Mouse (Mus musculus) neutrophil, adult 83 days (primary cell): ENCODE data around the gene Cdc42. TPM values are rescaled to one million over a fixed set of nuclear protein-coding genes. Genes with fewer than 3 reads are reported as not detected.

Source experiments
- total RNA-seq, 2 experiments: library from RNA; stranded (reverse); gene quantifications; one replicate each; pipeline ENCODE4 v1.2.4; 2023

Cdc42 gene
- 100 to 1,000 TPM; 471 to 503 TPM for total RNA-seq

DNA sequence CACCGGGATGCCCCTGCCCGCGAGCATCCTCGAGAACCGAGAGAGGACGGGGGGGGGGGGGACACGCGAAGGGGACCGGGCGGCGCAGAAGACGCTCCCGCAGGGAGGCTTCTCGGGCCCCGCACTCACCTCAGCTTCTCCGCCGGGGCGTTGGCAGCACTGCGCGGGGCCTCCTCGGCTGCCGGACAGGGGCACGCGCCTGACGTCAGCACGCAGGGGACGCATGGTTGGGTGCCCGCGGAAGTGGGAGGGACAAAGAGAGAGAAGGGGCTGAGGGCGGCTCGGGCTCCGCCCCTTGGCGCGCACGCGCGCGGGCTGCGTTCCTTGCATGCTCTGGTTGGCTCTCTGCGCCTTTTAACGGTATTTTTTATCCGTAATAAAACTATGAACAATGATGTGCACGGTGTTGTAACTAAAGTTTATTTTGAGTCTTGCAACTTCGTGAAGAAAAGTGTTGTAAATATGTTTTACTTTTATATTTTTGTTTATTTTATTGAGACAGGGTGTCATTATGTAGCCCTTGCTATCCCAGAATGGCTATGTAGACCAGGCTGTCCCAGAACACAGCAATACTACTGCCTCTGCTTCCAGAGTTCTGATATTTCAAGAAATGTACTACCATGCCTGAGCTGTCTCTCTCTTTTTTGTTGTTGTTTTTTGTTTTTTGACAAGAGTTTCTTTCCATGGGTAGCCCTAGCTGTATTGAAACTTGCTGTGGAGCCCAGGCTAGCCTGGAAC lies at the start of gene Cdc42:
Gene Cdc42, minus strand, starts transcription at position 204 of the 738 bp plus-strand sequence.

DNA sequence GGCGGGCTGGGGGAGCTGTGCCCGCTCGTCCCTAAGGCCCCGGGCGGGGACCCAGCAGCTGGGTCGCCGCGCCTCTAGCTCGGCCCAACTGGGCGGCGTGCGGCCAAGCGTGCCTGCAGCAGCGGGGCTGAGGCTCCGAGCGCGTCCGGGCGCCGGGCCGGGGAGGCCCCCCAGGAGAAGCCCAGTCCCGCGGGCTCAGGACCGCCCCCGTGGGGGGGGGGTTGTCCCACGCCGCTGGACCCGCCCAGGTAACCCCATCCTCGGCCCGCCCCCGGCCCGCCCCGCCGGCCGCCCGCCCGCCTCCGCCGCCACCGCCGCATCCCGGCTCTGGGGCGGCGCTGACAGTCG lies 80.4 kb downstream of the Cdc42 start, which contains the start of gene Wnt4:
Gene Wnt4, plus strand, starts transcription at position 324 of the 348 bp plus-strand sequence.

Other genes with a start within 250 kb of the Cdc42 start
- gene Wnt4, start 80.2 kb downstream of the Cdc42 start, total RNA-seq: under 1 TPM in 1 of 2 experiments, not detected in 1; 0.13 TPM
- not detected for gene Cela3a, start 52.1 kb upstream of the Cdc42 start, total RNA-seq
- gene Cela3b, start 72.8 kb upstream of the Cdc42 start, total RNA-seq: not detected
- gene 1700013G24Rik, start 95.6 kb upstream of the Cdc42 start, total RNA-seq: not detected
- gene Hspg2, start 111.0 kb upstream of the Cdc42 start, total RNA-seq: under 1 TPM; 0.31 to 0.66 TPM
- gene Ldlrad2, start 216.8 kb upstream of the Cdc42 start, total RNA-seq: not detected
- gene Usp48, start 236.0 kb upstream of the Cdc42 start, total RNA-seq: 100 to 1,000 TPM in 1 of 2 experiments, 10 to 100 TPM in 1; 99.4 to 100 TPM